ENCODE assay signal across 10 mouse cellular contexts in the genomic region with DNA sequence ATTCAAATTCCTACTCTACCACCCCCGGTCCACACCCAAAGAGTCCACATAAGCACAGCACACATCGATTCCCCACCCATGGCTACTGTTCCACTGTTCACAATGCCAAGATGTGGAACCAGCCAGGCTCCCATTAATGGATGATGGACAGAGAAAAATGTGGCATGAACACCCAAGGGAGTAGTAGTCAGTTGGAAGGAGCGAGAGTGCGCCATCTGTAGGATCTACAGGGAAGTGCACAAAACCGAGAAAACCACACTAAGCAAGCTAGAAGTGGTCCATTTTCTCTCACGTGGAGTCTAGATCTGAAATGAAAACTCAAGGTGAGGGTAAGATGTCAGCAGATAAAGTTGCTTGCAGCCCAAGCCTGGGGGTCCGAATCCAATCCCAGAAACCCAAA. TPM values are rescaled to one million over a fixed set of nuclear protein-coding genes. Genes with fewer than 3 reads are reported as not detected.
DNase-seq lines count a peak whose midpoint lies in the region; TF ChIP-seq lines count a peak whose summit lies in the region.
"Had no signal": no experiment of that assay in that cellular context is flagged by ENCODE, and none has a peak within 500 bp of the region (broad histone marks: within the 10 kb centered on the region; RNA-seq: fewer than 3 reads in every experiment).

No protein-coding gene starts in this region.

- no peak overlapping the region for H3K4me3 ChIP-seq in CH12.LX (replicated peaks in 1 of 3; ENCODE audit: low read depth in 2 of 3, low read length in 2 of 3, poor library complexity in 1 of 3)
- H3K4me3 ChIP-seq: liver, embryonic 15.5 days had no signal

- peak; percentile 74 to 83 for TF ChIP-seq CTCF in CH12.LX (conservative IDR thresholded peaks at IDR 0.05 in 1 of 2, IDR thresholded peaks at IDR 0.05 in 1 of 2; ENCODE audit: low read depth in 2 of 2, low read length in 2 of 2)

- TF ChIP-seq RAD21 in CH12.LX (IDR thresholded peaks at IDR 0.05; ENCODE audit: low read depth, low read length) = peak; percentile 8

- in situ Hi-C loops in CH12.LX (cut with MboI; ENCODE audit: low pct_ligation_motif_present, low pct_unique_long_range_greater_than_20kb, low sequenced_read_pairs) = no loop called here

- no peak overlapping the region for H3K27ac ChIP-seq in CH12.LX (ENCODE audit: insufficient read depth, low read depth)
- H3K27ac ChIP-seq: liver, embryonic 15.5 days had no signal

- no peaks in the 10 kb centered on the region for H3K9me3 ChIP-seq in CH12.LX (replicated peaks; ENCODE audit: low read length)
- H3K9me3 ChIP-seq: liver, embryonic 15.5 days had no signal

- no peaks in the 10 kb centered on the region for H3K36me3 ChIP-seq in CH12.LX (replicated peaks in 1 of 2; ENCODE audit: control insufficient read depth in 1 of 2, insufficient read depth in 1 of 2, low read length in 1 of 2)
- H3K36me3 ChIP-seq: liver, embryonic 15.5 days had no signal

- peak; percentile 27 for DNase-seq in heart, postnatal 4 days
- DNase-seq in heart, postnatal 14 days = no peak
- DNase-seq in CH12.LX (ENCODE audit: extremely low read depth) = peak; percentile 50
- DNase-seq in c-Kit-positive CD71-positive TER-119-positive erythroid progenitor cells, embryonic 14.5 days (ENCODE audit: low spot score) = peak; percentile 36
- DNase-seq in natural killer cell, adult 2 months (ENCODE audit: low spot score in 2 of 2) = peak; percentile 34 to 47
- no peak for DNase-seq in right cerebral cortex, adult 2 months (ENCODE audit: low spot score in 2 of 2)
- no peak for DNase-seq in urinary bladder, postnatal 4 days (ENCODE audit: low spot score in 2 of 2)
- DNase-seq in frontal cortex, adult 2 months (ENCODE audit: extremely low spot score in 1 of 2, low spot score in 1 of 2) = no peak
- DNase-seq: adrenal gland, adult 8-10 months had no signal

- no peak for TF ChIP-seq EP300 in CH12.LX (IDR thresholded peaks at IDR 0.05; ENCODE audit: low read length)

- H3K79me2 ChIP-seq in CH12.LX (replicated peaks; ENCODE audit: control insufficient read depth, extremely low read depth, insufficient read depth, poor library complexity, severe bottlenecking) = no peaks in the 10 kb centered on the region

- no peak for TF ChIP-seq POLR2A in CH12.LX (IDR thresholded peaks at IDR 0.05; ENCODE audit: low read depth, low read length)

- no peaks in the 10 kb centered on the region for H3K27me3 ChIP-seq in CH12.LX (replicated peaks)

- intact Hi-C loops in heart, postnatal 14 days (cut with DNase I) = no loop called here

- dilution Hi-C loops in CH12.LX (cut with MboI; ENCODE audit: extremely low pct_ligation_motif_present, extremely low pct_unique_long_range_greater_than_20kb, low sequenced_read_pairs) = no loop called here

- no peak overlapping the region for H3K4me2 ChIP-seq in CH12.LX (ENCODE audit: insufficient read depth, low read depth, poor library complexity, severe bottlenecking)
- H3K4me2 ChIP-seq: liver, embryonic 15.5 days had no signal

- H3K9ac ChIP-seq in CH12.LX (ENCODE audit: insufficient read depth, low read depth) = no peak overlapping the region
- H3K9ac ChIP-seq: liver, embryonic 15.5 days had no signal

- peaks cover 12 to 17% of the 10 kb centered on the region in 2 experiments for H3K4me1 ChIP-seq in CH12.LX (ENCODE audit: control insufficient read depth in 1 of 2, insufficient read depth in 2 of 2)

TF ChIP-seq in CH12.LX, 34 proteins besides CTCF, POLR2A, EP300 and RAD21:
- no peak for TF ChIP-seq MXI1 (IDR thresholded peaks at IDR 0.05; ENCODE audit: low read depth, low read length)
- TF ChIP-seq SMC3 (IDR thresholded peaks at IDR 0.05; ENCODE audit: low read depth, low read length) = peak; percentile 13; the same call in 1 of the 2 replicates
- 0 out of 2 replicates have a peak, but pooled peaks have one; percentile 18 for TF ChIP-seq NELFE (IDR thresholded peaks at IDR 0.05; ENCODE audit: low read depth, low read length)

RNA-seq across cellular contexts. Expression of a gene that starts 27.3 kb away (rescaled TPM):
- 10 to 100 TPM; 36.4 to 36.5 TPM for total RNA-seq in heart, postnatal 4 days (2021)
- 10 to 100 TPM; 28.5 to 30.5 TPM for total RNA-seq in heart, postnatal 14 days (2021)
- 10.7 and 10.8 TPM in 2 replicates for total RNA-seq in CH12.LX (2012; rRNA removed)
- 17.1 and 18.4 TPM in 2 replicates for total RNA-seq in CH12.LX (2014; rRNA removed)
- 13.7 and 18.1 TPM in 2 replicates for polyA plus RNA-seq in CH12.LX (2012; ENCODE audit: insufficient read length, low read depth)
- polyA plus RNA-seq in frontal cortex, adult 2 months (2012; rRNA removed) = 4.1 and 5.5 TPM in 2 replicates

RNA-seq across cellular contexts. Expression of a gene that starts 28.6 kb away (rescaled TPM):
- 100 to 1,000 TPM in 1 of 2 experiments, 10 to 100 TPM in 1; 99.0 to 109 TPM for total RNA-seq in heart, postnatal 4 days (2021)
- total RNA-seq in heart, postnatal 14 days (2021) = 100 to 1,000 TPM in 1 of 2 experiments, 10 to 100 TPM in 1; 89.4 to 100 TPM
- total RNA-seq in CH12.LX (2012; rRNA removed) (5.4 and 7.1 TPM in 2 replicates), CH12.LX (2014; rRNA removed) (2.1 and 2.8 TPM in 2 replicates)
- 18.8 and 21.0 TPM in 2 replicates for polyA plus RNA-seq in CH12.LX (2012; ENCODE audit: insufficient read length, low read depth)
- 115 and 139 TPM in 2 replicates for polyA plus RNA-seq in frontal cortex, adult 2 months (2012; rRNA removed)

Comparison
In these comparisons a context has a peak if more than half of its experiments do, and no peak if none do; other contexts are left out.
1. DNase-seq: peak in heart, postnatal 4 days (single experiment), CH12.LX (single experiment), c-Kit-positive CD71-positive TER-119-positive erythroid progenitor cells, embryonic 14.5 days (single experiment) and natural killer cell, adult 2 months (2 of 2); none in heart, postnatal 14 days (0 of 2), right cerebral cortex, adult 2 months (0 of 2), urinary bladder, postnatal 4 days (0 of 2) and frontal cortex, adult 2 months (0 of 2).
2. RNA of a gene that starts 28.6 kb away (total RNA-seq): 99.0 to 109 TPM in heart, postnatal 4 days and 89.4 to 100 TPM in heart, postnatal 14 days; 2.1 to 7.1 TPM in CH12.LX; every median in the first group is over 10 times any median in the second.